Mouse (Mus musculus) erythroblast, embryonic 14.5 days (primary cell): ENCODE measurements around the gene Abcc2.

Source experiments
- GATA1 ChIP-seq: IDR thresholded peaks from 2 replicates; pipeline ENCODE4 v1.6.1; 2012; ENCODE audit warnings: low read length, inconsistent platforms, mixed read lengths
- TAL1 ChIP-seq: IDR thresholded peaks from 3 replicates; pipeline ENCODE4 v1.6.1; 2012; ENCODE audit warnings: low read length, inconsistent platforms, mixed read lengths

DNA sequence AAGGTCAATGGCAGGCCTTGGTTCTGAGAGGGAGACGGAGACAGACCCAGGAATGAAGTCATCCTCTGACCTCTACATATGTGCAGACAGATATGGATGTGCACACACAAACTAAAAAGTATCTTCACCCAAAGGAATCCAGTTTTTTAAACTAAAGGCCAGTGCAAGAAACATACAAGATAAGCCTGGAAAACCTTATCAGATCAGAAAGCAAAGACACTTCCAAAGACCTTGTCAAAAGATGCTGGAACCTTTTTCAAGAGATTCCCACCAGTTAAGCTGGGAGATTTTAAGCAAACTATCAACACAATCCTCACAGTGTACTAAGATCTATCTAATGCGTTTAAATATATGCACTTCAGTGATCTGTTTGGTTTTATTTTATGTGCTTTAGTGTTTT lies 32.0 kb upstream of the Abcc2 start:
- TF ChIP-seq GATA1 (peak; percentile 50), TAL1 (no peak)
